Mouse (Mus musculus) A20 (cell line): ENCODE measurements around the gene Washc2.
"Not testable (repeated sequence)": the region's sequence is repeated elsewhere in the genome, so short reads cannot be mapped to it uniquely, and the experiment has no call there.

ENCODE experiments used
- DNase-seq: peaks from one replicate; pipeline ENCODE4 v3.0.0-alpha.2; 2011; ENCODE audit warnings: low read depth, low spot score

Washc2 gene

GRCm38 (mm10) chr6:116207729-116208534, at the start of gene Washc2:
TSS of gene Washc2 (plus strand) at chr6:116208038.
- peak; percentile 96 for DNase-seq

DNA sequence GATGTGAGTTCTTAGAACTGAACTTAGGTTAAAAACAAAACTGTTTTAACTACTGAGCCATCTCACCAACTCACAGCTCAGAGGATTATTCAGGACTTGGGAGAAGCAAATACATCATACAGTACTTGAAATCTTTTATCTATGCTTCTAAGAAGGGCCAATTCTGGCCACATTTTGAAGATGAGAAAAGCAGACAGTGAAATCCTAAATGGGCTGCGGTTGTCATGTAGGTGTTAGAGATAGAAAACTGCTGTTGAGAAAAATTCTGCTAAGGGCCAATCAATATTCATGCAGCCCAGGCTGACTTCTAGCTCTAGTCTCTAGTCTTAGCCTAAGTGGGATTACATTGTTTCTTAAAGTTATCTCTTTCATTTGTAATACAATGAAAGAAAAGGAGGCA, 41.5 kb upstream of the Washc2 start:
- no peak for DNase-seq

- not testable (repeated sequence) for DNase-seq
Measured at GRCm38 (mm10) chr6:116173511-116174099, 34.2 kb upstream of the Washc2 start.

DNA sequence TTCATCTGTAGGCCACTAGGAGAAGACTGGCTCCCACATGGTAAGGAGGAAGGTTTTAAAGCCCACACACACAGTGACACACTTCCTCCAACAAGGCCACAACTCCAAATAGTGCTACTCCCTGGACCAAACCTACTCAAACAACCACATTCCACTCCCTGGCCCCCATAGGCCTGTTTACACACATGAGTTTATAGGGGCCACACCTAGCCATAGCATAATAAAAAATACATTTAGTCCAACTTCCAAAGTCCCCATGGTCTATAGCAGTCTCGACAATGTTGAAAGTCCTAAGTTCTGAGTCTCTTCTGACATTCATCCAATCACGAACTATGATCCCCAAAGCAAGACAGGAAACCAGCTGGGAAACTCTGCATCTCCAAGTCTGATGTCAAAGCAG, 29.5 kb upstream of the Washc2 start:
- DNase-seq = no peak

DNA sequence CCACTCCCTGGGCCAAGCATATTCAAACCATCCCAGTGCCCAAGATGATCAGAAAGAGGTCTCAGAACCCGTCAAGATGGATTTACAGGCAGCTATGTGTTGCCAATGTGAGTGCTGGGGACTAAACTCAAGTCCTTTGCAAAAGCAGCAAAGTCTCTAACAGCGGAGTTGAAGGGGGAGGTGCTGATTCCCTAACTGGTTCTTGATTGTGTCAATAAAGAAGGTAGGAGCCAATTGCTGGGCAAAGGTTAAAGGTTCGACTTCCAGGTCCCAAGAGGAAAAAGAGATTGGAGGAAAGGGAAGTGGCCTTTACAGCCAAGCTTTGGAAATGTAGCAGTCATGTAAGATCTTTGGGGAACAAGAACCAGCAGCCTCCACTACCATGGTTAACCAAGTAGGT, 27.1 kb upstream of the Washc2 start:
- DNase-seq = no peak

GRCm38 (mm10) chr6:116183509-116183908, 24.3 kb upstream of the Washc2 start:
- peak; percentile 56 for DNase-seq

DNA sequence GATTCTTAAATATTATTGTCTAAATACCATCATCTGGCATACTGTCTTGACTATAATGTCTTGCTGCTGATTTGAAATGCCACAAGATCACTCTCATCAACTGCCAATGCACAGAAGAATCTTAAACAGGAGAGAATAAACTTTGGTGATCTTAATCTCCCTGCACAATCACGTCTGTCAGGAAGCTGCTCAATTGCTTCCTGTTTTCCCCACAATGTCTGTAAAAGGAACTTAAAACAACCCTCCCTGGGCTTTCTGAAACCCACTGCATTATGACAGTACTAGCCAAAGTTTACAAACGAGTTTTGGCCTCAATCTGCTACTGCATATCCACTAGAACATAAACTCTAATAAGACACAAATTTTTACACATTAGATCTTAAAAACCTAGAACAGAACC, 21.4 kb upstream of the Washc2 start:
- DNase-seq = no peak

DNA sequence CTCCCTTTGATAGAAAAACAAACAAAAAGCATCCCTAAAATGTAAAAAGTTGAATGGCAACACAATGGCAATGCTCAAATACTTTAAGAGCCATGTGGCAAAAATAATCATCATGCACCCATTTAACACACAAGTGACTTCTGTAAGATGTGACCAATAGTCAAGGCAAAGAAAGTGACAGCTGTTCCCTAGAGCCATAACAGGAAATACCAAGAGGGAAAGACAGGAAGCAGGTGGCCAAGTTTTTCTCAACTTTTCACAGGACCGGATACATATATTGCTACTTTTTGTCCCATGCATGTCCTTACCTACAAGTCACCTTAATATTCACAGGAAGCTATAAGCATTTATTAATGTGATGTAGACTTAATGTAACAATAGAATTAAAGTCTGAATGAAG, 18.4 kb upstream of the Washc2 start:
- DNase-seq = no peak

DNA sequence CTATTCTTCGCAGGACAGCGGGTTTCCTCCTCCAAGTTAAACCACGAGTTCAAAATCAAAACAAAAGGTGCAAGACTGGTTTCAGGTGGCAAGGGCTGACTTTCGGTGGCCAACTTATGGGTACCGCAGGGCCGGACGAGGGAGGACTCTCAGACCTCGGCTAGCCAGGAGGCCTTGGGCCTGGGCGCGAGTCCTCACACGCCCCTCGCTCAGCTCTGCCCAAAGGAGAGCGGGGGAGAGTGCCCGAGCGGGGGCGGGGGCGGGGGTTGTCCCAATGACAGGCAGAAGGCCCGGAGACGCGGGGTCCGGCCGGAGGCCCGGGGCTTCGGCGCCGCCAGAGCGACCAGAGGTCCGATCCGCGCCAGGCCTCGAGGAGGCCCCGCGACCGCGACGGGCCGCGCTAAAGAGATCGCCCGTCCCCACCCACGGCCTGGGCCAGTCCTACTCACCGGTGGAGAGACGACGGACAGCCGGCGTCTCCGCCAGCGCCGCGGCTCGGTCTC, 15.0 kb upstream of the Washc2 start:
- peak; percentile 67 for DNase-seq

DNA sequence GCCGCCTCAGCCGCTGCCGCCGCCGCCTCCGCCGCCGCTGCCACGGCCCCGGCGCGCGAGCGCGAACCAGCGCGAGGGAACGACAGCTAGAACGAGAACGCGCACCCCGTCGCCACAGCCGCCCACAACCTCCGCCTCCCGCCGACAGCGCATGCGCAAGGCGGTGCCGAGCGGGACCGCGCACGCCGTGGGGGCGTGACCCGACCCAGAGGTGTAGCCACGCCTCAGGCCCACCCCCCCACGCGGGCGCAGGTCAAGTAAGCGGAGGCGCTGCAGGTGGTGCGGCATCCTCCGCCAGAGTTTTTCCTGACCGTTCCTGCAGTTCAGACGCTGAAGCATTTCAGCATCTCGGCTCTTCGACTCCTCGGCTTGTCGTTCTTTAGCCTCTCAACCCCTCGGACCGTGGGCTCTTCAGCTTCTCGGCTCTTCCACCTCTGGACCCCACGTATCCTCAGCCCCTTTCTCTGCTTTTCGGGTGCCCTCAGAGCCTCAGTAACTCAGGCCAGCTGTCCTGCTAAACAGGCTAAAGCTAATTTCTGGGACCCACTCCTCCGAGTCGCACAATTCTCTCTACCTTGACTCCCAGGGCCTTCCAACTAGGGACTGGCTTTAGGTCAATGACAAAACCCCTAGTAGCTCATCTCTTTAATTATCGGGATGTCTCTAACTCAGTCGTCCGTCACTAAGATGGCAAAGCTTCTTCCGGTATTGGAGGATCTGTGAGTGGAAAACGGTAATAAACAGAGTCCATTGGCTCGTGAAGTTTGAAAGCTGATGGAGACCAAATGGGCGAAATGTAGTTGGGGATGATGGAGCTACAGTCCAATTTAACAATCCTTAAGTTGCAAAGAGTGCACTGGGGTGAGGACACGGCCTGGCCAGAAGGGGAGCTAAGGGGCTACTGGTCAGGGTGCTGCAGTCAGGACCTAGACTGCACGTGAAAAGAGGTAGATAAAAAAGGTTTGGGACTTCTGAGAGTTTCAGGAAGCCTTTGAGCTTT, 14.1 kb upstream of the Washc2 start, which contains the start of gene Tmcc1:
TSS of gene Tmcc1 (minus strand) at position 93 of the 1,000 bp plus-strand sequence.
- peak; percentile 97 for DNase-seq

DNA sequence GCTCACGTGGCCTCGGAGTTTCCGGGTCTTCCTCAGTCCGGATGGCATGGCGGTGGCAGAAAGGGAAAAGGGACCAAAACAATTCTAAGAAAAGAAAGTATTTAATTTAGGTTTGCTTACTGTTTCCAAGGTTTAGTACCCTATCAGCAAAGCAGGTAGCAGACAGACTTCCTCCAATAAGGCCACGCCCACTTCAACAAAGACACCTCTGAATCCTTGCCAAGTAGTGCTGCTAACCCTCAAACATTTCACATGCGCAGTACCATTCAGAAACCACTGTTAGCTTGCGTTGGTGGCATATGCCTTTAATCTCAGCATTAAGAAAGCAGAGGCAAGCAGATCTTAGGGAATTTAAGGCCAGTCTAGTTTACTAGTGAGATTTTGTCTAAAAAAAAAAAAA, 12.0 kb upstream of the Washc2 start:
- DNase-seq = no peak

DNA sequence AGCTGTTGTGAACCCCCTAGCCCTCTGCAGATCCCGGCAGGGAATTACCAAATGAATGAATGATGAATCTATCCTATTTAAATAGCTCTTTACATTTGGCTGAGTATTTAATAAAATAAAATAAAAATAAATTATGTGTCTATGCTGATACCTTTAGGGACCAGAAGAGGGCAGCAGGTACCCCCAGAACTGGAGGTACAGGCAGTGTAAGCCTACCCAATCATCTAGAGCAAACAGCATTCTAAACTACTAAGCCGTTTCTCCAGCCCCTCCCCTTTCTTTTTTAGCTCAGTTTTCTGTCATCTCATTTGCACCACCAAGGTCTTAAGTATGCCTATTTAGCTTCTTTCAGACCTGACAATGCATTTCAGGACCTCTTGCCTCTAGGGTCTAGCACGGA, 9.7 kb upstream of the Washc2 start:
- DNase-seq = peak; percentile 67

DNA sequence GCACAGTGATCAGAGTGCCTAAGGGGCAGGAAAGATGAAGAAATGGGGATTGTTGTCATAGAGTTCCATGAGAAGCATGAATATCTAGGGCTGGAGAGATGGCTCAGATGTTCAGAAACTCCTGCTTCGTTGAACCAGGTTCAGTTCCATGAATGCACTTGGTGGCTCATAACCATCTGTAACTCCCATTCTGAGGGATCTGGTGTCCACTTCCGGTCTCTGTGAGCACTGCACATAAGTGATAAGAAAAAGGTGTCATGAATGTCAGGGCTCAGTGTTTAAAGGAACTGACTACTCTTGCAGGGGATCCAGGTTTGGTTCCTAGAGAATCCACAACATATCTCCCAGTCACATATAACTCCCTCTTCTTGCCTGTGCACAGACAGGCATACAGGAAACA, 8.2 kb upstream of the Washc2 start:
- DNase-seq = no peak

GRCm38 (mm10) chr6:116227767-116228166, 19.9 kb downstream of the Washc2 start:
- DNase-seq = peak; percentile 8

- peak; percentile 58 for DNase-seq
Measured at GRCm38 (mm10) chr6:116228785-116229525, 21.1 kb downstream of the Washc2 start.

DNA sequence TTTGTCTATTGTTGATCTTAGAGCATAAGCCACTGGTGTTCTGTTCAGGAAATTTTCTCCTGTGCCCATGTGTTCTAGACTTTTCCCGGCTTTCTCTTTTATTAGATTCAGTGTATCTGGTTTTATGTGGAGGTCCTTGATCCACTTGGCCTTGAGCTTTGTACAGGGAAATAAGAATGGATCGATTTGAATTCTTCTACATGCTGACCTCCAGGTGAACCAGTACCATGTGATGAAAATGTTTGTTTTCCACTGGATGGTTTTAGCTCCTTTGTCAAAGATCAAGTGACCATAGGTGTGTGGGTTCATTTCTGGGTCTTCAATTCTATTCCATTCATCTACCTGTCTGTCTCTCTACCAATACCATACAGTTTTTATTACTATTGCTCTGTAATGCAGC, 27.0 kb downstream of the Washc2 start:
- DNase-seq = not testable (repeated sequence)

GRCm38 (mm10) chr6:116235336-116235735, 27.5 kb downstream of the Washc2 start:
- DNase-seq = no peak

DNA sequence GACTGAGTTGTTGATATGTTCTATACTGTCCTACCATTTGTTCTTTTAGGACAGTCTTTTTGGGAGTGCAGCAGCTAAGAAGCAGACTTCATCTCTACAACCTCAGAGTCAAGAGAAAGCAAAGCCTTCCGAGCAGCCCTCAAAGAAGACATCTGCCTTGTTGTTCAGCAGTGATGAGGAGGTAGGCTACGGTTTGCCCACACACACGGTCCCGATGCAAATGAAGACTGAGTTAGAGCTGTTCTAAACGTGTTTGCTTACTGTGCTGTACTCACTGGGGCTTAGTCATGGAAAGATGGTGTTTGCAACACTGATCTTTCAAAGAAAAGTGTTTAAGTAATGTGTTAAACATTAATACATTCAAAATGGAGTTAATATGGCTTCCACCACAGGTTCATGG, 30.2 kb downstream of the Washc2 start:
- DNase-seq = no peak

GRCm38 (mm10) chr6:116240371-116240770, 32.5 kb downstream of the Washc2 start:
- DNase-seq = peak; percentile 16

GRCm38 (mm10) chr6:116259649-116260048, 51.8 kb downstream of the Washc2 start:
- DNase-seq = no peak

GRCm38 (mm10) chr6:116260481-116260880, 52.6 kb downstream of the Washc2 start:
- no peak for DNase-seq
